Mouse (Mus musculus) limb, embryonic 14.5 days (tissue): ENCODE data around the gene Adipor2. TPM values are rescaled to one million over a fixed set of nuclear protein-coding genes. Genes with fewer than 3 reads are reported as not detected.

Experiments
- ATAC-seq: fragments of 200-750 bp; cut with Nextera tagmentation; 2 replicates; pipeline ENCODE4 v1.8.0; 2017; ENCODE audit warnings: low read depth, moderate number of reproducible peaks, moderate TSS enrichment; ENCODE audit not compliant: low FRiP score
- DNase-seq: peaks from one replicate; pipeline ENCODE4 v3.0.0-alpha.2; 2015; ENCODE audit warnings: low spot score
- H3K27ac ChIP-seq: fragments of 300-500 bp; sonication (generic); replicated peaks from 2 replicates; pipeline ENCODE4 v1.5.1; 2014; ENCODE audit warnings: low read depth, mild to moderate bottlenecking, low read length, moderate library complexity, mixed read lengths
- H3K27me3 ChIP-seq: fragments of 300-500 bp; sonication (generic); 2 replicates; pipeline ENCODE4 v1.6.1; 2014; ENCODE audit warnings: low read length, mixed read lengths; ENCODE audit not compliant: control insufficient read depth, insufficient read depth
- H3K36me3 ChIP-seq: fragments of 300-500 bp; sonication (generic); 2 replicates; pipeline ENCODE4 v1.6.1; 2014; ENCODE audit warnings: mild to moderate bottlenecking, low read length, moderate library complexity, mixed read lengths; ENCODE audit not compliant: control insufficient read depth, insufficient read depth
- H3K4me1 ChIP-seq: fragments of 300-500 bp; sonication (generic); 2 replicates; pipeline ENCODE4 v1.6.1; 2014; ENCODE audit warnings: antibody characterized with exemption, low read length, mixed read lengths; ENCODE audit not compliant: control insufficient read depth, insufficient read depth
- H3K4me2 ChIP-seq: fragments of 300-500 bp; sonication (generic); replicated peaks from 2 replicates; pipeline ENCODE4 v1.6.1; 2014; ENCODE audit warnings: low read depth, mild to moderate bottlenecking, low read length, moderate library complexity; ENCODE audit not compliant: severe bottlenecking
- H3K4me3 ChIP-seq: fragments of 300-500 bp; sonication (generic); replicated peaks from 2 replicates; pipeline ENCODE4 v1.5.1; 2014; ENCODE audit warnings: low read length
- H3K9ac ChIP-seq: fragments of 300-500 bp; sonication (generic); 2 replicates; pipeline ENCODE4 v1.6.1; 2014; ENCODE audit warnings: mild to moderate bottlenecking, low read depth, low read length, moderate library complexity; ENCODE audit not compliant: severe bottlenecking
- H3K9me3 ChIP-seq: fragments of 300-500 bp; sonication (generic); 2 replicates; pipeline ENCODE4 v1.6.1; 2016; ENCODE audit warnings: low read length; ENCODE audit not compliant: control insufficient read depth
- POLR2A ChIP-seq: fragments of 200-500 bp; IDR thresholded peaks from 2 replicates; pipeline ENCODE4 v1.8.0; 2012; ENCODE audit warnings: inconsistent platforms, mild to moderate bottlenecking, moderate library complexity, borderline replicate concordance; ENCODE audit not compliant: insufficient read depth, insufficient read length; ENCODE audit errors: extremely low read depth
- WGBS: fragments of 180-500 bp; shearing (Covaris S2); extraction: QIAGEN DNeasy Blood & Tissue Kit; methylation state at CpG from one replicate; pipeline ENCODE4 v1.1.7; 2014; 5-methylcytosine and 5-hydroxymethylcytosine counted together
- polyA plus RNA-seq, 2 experiments: library from polyadenylated mRNA; depleted of rRNA in 1 of 2; stranded (reverse) in 1 of 2; unstranded in 1 of 2; fragments of >200 nt; fragmentation: Nextera tagmentation in 1 of 2; extraction: Ambion mirVana in 1 of 2; gene quantifications; 2 replicates each; pipeline versions ENCODE4 v1.2.1 to v1.2.3; 2012 to 2014

Gene Adipor2
- polyA plus RNA-seq, 2 experiments, result 28.1 to 35.5 TPM

GRCm38 (mm10) chr6:119407818-119408217, 9.7 kb downstream of the Adipor2 start:
- ATAC-seq, result no peak
- Histone ChIP-seq H3K4me2 (no peak overlapping the region), H3K36me3 (no peaks in the 10 kb centered on the region), H3K9me3 (no peaks in the 10 kb centered on the region), H3K4me3 (no peak overlapping the region), H3K4me1 (no peaks in the 10 kb centered on the region), H3K27ac (no peak overlapping the region), H3K27me3 (no peaks in the 10 kb centered on the region), H3K9ac (no peak overlapping the region)
- DNase-seq, result no peak
- no peak for TF ChIP-seq POLR2A
- WGBS, result 44% methylated on average over 6 of the region's 6 CpGs

- Histone ChIP-seq H3K36me3 (no peaks in the 10 kb centered on the region), H3K27ac (no peak overlapping the region), H3K4me1 (no peaks in the 10 kb centered on the region), H3K9me3 (no peaks in the 10 kb centered on the region), H3K4me3 (no peak overlapping the region), H3K4me2 (no peak overlapping the region), H3K27me3 (no peaks in the 10 kb centered on the region), H3K9ac (no peak overlapping the region)
- DNase-seq (no peak), ATAC-seq (no peak)
- WGBS, result 81% methylated on average over 8 of the region's 8 CpGs
- no peak for TF ChIP-seq POLR2A
Measured at GRCm38 (mm10) chr6:119406528-119406927, 11.0 kb downstream of the Adipor2 start.

- Histone ChIP-seq H3K9me3 (no peaks in the 10 kb centered on the region), H3K27ac (no peak overlapping the region), H3K4me2 (no peak overlapping the region), H3K4me1 (no peaks in the 10 kb centered on the region), H3K9ac (no peak overlapping the region), H3K4me3 (no peak overlapping the region), H3K36me3 (no peaks in the 10 kb centered on the region), H3K27me3 (no peaks in the 10 kb centered on the region)
- 37% methylated on average over 7 of the region's 7 CpGs for WGBS
- TF ChIP-seq POLR2A, result no peak
- DNase-seq, result no peak
- no peak for ATAC-seq
Measured at GRCm38 (mm10) chr6:119405310-119405709, 12.2 kb downstream of the Adipor2 start.

GRCm38 (mm10) chr6:119404854-119405253, 12.7 kb downstream of the Adipor2 start:
- Histone ChIP-seq H3K27me3 (no peaks in the 10 kb centered on the region), H3K4me2 (no peak overlapping the region), H3K36me3 (no peaks in the 10 kb centered on the region), H3K4me3 (no peak overlapping the region), H3K9ac (no peak overlapping the region), H3K9me3 (no peaks in the 10 kb centered on the region), H3K27ac (no peak overlapping the region), H3K4me1 (no peaks in the 10 kb centered on the region)
- TF ChIP-seq POLR2A, result no peak
- ATAC-seq (no peak), DNase-seq (no peak)
- 76% methylated on average over 4 of the region's 4 CpGs for WGBS

GRCm38 (mm10) chr6:119402976-119403375, 14.5 kb downstream of the Adipor2 start:
- ATAC-seq (no peak), DNase-seq (no peak)
- 85% methylated on average over 3 of the region's 3 CpGs for WGBS
- Histone ChIP-seq H3K4me2 (no peak overlapping the region), H3K27ac (no peak overlapping the region), H3K4me1 (no peaks in the 10 kb centered on the region), H3K9ac (no peak overlapping the region), H3K36me3 (no peaks in the 10 kb centered on the region), H3K4me3 (no peak overlapping the region), H3K27me3 (no peaks in the 10 kb centered on the region), H3K9me3 (no peaks in the 10 kb centered on the region)
- no peak for TF ChIP-seq POLR2A
